ENCODE assay signal across 8 mouse cellular contexts in the genomic region with DNA sequence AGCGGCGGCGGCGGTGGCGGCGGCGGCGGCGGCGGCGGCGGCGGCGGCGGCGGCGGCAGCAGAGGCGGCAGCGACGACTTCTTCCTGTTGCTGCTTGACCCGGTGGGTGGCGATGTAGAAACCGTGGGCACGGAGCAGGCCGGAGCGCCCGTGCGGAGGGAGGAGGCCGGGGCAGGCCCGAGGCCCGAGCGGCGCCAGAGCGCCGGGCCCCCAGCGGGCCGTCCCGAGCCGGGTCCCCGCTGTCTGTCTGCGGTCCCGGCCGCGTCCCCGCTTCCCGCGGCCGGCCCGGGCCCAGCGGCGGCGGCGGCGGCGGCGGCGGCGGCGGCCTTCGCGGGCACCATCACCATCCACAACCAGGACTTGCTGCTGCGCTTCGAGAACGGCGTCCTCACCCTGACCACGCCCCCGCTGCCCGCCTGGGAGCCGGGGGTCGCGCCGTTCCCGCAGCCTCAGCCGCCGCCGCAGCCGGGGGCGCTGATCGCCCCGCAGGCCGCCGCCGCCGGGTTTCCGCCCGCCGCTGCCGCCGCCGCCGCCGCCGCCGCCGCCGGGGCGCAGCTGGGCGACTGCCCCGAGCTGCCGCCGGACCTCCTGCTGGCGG. TPM values are rescaled to one million over a fixed set of nuclear protein-coding genes. Genes with fewer than 3 reads are reported as not detected.
DNase-seq lines count a peak whose midpoint lies in the region; ATAC-seq and TF ChIP-seq lines count a peak whose summit lies in the region.
"Not testable (repeated sequence)": the region's sequence is repeated elsewhere in the genome, so short reads cannot be mapped to it uniquely, and the experiment has no call there.

No protein-coding gene starts in this region.

- not testable (repeated sequence) for TF ChIP-seq CTCF in kidney, postnatal 0 days (IDR thresholded peaks at IDR 0.05; ENCODE audit: low read depth); liver, postnatal 0 days (IDR thresholded peaks at IDR 0.05; ENCODE audit: low read depth); stomach, postnatal 0 days (IDR thresholded peaks at IDR 0.05; ENCODE audit: low read depth)

- not testable (repeated sequence) for H3K4me2 ChIP-seq in embryonic facial prominence, embryonic 13.5 days; hindbrain, embryonic 13.5 days; kidney, postnatal 0 days (ENCODE audit: low read length); liver, postnatal 0 days (ENCODE audit: low read depth, low read length); midbrain, embryonic 16.5 days (ENCODE audit: low read length); stomach, postnatal 0 days (replicated peaks; ENCODE audit: low read depth)

- no CpG with 5 or more reads among the region's 102 CpGs for WGBS in embryonic facial prominence, embryonic 13.5 days
- 11% methylated on average over 21 of the region's 102 CpGs for WGBS in hindbrain, embryonic 13.5 days
- 39% methylated on average over 11 of the region's 102 CpGs for WGBS in kidney, postnatal 0 days
- no CpG with 5 or more reads among the region's 102 CpGs for WGBS in liver, postnatal 0 days (ENCODE audit: insufficient replicate concordance)
- 0% methylated on average over 10 of the region's 102 CpGs for WGBS in midbrain, embryonic 16.5 days
- 19% methylated on average over 6 of the region's 102 CpGs for WGBS in stomach, postnatal 0 days

- H3K4me3 ChIP-seq in embryonic facial prominence, embryonic 13.5 days, result peak overlapping the region; percentile 35
- H3K4me3 ChIP-seq in hindbrain, embryonic 13.5 days, result peak overlapping the region; percentile 33; the same call in 1 of the 2 replicates
- not testable (repeated sequence) for H3K4me3 ChIP-seq in kidney, postnatal 0 days (replicated peaks; ENCODE audit: low read depth, low read length); liver, postnatal 0 days (ENCODE audit: low read depth, low read length); stomach, postnatal 0 days (ENCODE audit: low read depth, low read length)
- H3K4me3 ChIP-seq in midbrain, embryonic 16.5 days (ENCODE audit: low read depth, low read length), result peak overlapping the region; percentile 33

- ATAC-seq in activated CD4-positive, CD25-positive, alpha-beta regulatory T cell, adult 4 months, result peak; percentile 21
- ATAC-seq in embryonic facial prominence, embryonic 13.5 days (ENCODE audit: insufficient number of reproducible peaks, insufficient read depth, low FRiP score, low TSS enrichment, low read depth), result peak; percentile 59; the same call in 1 of the 2 replicates
- ATAC-seq in granulocyte monocyte progenitor cell, adult 5-6 weeks (replicated peaks; ENCODE audit: poor library complexity, severe bottlenecking), result peak; percentile 59
- peak; percentile 73 for ATAC-seq in hindbrain, embryonic 13.5 days (ENCODE audit: low FRiP score)
- peak; percentile 71 for ATAC-seq in kidney, postnatal 0 days (replicated peaks; ENCODE audit: low FRiP score, low read depth)
- peak; percentile 69 for ATAC-seq in liver, postnatal 0 days
- peak; percentile 79 for ATAC-seq in midbrain, embryonic 16.5 days
- peak; percentile 61 for ATAC-seq in stomach, postnatal 0 days (ENCODE audit: low FRiP score, low TSS enrichment)

- H3K4me1 ChIP-seq in embryonic facial prominence, embryonic 13.5 days; hindbrain, embryonic 13.5 days (replicated peaks); kidney, postnatal 0 days (replicated peaks; ENCODE audit: insufficient read depth, low read length); liver, postnatal 0 days (ENCODE audit: insufficient read depth); midbrain, embryonic 16.5 days (ENCODE audit: control insufficient read depth, insufficient read depth, low read length); stomach, postnatal 0 days (replicated peaks; ENCODE audit: control insufficient read depth, insufficient read depth): not testable (repeated sequence)

- H3K27ac ChIP-seq in embryonic facial prominence, embryonic 13.5 days; hindbrain, embryonic 13.5 days; kidney, postnatal 0 days; liver, postnatal 0 days (ENCODE audit: low read depth); midbrain, embryonic 16.5 days (ENCODE audit: low read length); stomach, postnatal 0 days (replicated peaks): not testable (repeated sequence)

- DNase-seq in kidney, postnatal 0 days (ENCODE audit: low spot score); liver, postnatal 0 days; stomach, postnatal 0 days (ENCODE audit: low spot score): not testable (repeated sequence)

- TF ChIP-seq EP300 in liver, postnatal 0 days (IDR thresholded peaks at IDR 0.05; ENCODE audit: low read depth); stomach, postnatal 0 days (optimal IDR thresholded peaks at IDR 0.05): not testable (repeated sequence)

- H3K36me3 ChIP-seq in embryonic facial prominence, embryonic 13.5 days; hindbrain, embryonic 13.5 days; kidney, postnatal 0 days (ENCODE audit: insufficient read depth, low read length); liver, postnatal 0 days (replicated peaks; ENCODE audit: insufficient read depth, low read length); midbrain, embryonic 16.5 days (ENCODE audit: control insufficient read depth, insufficient read depth, low read length); stomach, postnatal 0 days (ENCODE audit: control insufficient read depth, insufficient read depth, low read length): not testable (repeated sequence)

- not testable (repeated sequence) for H3K9ac ChIP-seq in embryonic facial prominence, embryonic 13.5 days; hindbrain, embryonic 13.5 days; kidney, postnatal 0 days (ENCODE audit: low read depth, low read length); liver, postnatal 0 days (replicated peaks); midbrain, embryonic 16.5 days (ENCODE audit: low read depth, low read length); stomach, postnatal 0 days (ENCODE audit: low read length)

- H3K9me3 ChIP-seq in embryonic facial prominence, embryonic 13.5 days; hindbrain, embryonic 13.5 days; kidney, postnatal 0 days (replicated peaks; ENCODE audit: low read length); liver, postnatal 0 days (ENCODE audit: low read length); midbrain, embryonic 16.5 days (replicated peaks; ENCODE audit: control insufficient read depth, low read length, poor library complexity, severe bottlenecking); stomach, postnatal 0 days (ENCODE audit: control insufficient read depth, low read length): not testable (repeated sequence)

- H3K27me3 ChIP-seq in embryonic facial prominence, embryonic 13.5 days; hindbrain, embryonic 13.5 days; kidney, postnatal 0 days (ENCODE audit: insufficient read depth, low read length); liver, postnatal 0 days (ENCODE audit: insufficient read depth, low read length); midbrain, embryonic 16.5 days (ENCODE audit: control insufficient read depth, insufficient read depth, low read depth, low read length); stomach, postnatal 0 days (ENCODE audit: control insufficient read depth, insufficient read depth, low read length): not testable (repeated sequence)

RNA-seq across cellular contexts. Expression of gene Zxdb, which starts 0.7 kb away (rescaled TPM):
- 1 to 10 TPM; 2.2 to 3.1 TPM for polyA plus RNA-seq in activated CD4-positive, CD25-positive, alpha-beta regulatory T cell, adult 4 months (2017; shearing (Covaris generic))
- 1.4 and 2.0 TPM in 2 replicates for polyA plus RNA-seq in embryonic facial prominence, embryonic 13.5 days (2015; fragmentation: Nextera tagmentation; extraction: Ambion mirVana)
- 4.6 and 5.0 TPM in 2 replicates for total RNA-seq in granulocyte monocyte progenitor cell, adult 5-6 weeks (2014; fragmentation: Nextera tagmentation)
- 4.8 and 6.8 TPM in 2 replicates for total RNA-seq in granulocyte monocyte progenitor cell, adult 5-6 weeks (2017)
- 1.7 and 1.8 TPM in 2 replicates for polyA plus RNA-seq in hindbrain, embryonic 13.5 days (2015; fragmentation: Nextera tagmentation; extraction: Ambion mirVana)
- 1.8 and 2.1 TPM in 2 replicates for polyA plus RNA-seq in kidney, postnatal 0 days (2015; fragmentation: Nextera tagmentation; extraction: Ambion mirVana)
- polyA plus RNA-seq in liver, postnatal 0 days (2015; fragmentation: Nextera tagmentation; extraction: Ambion mirVana), result 0.33 and 0.46 TPM in 2 replicates
- polyA plus RNA-seq in midbrain, embryonic 16.5 days (2015; fragmentation: Nextera tagmentation; extraction: Ambion mirVana), result 1.4 and 1.6 TPM in 2 replicates
- polyA plus RNA-seq in stomach, postnatal 0 days (2015; fragmentation: Nextera tagmentation; extraction: Ambion mirVana), result 0.92 and 1.1 TPM in 2 replicates

Comparison
In these comparisons a context has a peak if more than half of its experiments do, and no peak if none do; other contexts are left out.
1. ATAC-seq: peak in every context shown above with its lines; median percentile 79 in midbrain, embryonic 16.5 days; 73 in hindbrain, embryonic 13.5 days; 71 in kidney, postnatal 0 days; 69 in liver, postnatal 0 days; 61 in stomach, postnatal 0 days; 59 in embryonic facial prominence, embryonic 13.5 days; 59 in granulocyte monocyte progenitor cell, adult 5-6 weeks; 21 in activated CD4-positive, CD25-positive, alpha-beta regulatory T cell, adult 4 months.